In the genomic region with DNA sequence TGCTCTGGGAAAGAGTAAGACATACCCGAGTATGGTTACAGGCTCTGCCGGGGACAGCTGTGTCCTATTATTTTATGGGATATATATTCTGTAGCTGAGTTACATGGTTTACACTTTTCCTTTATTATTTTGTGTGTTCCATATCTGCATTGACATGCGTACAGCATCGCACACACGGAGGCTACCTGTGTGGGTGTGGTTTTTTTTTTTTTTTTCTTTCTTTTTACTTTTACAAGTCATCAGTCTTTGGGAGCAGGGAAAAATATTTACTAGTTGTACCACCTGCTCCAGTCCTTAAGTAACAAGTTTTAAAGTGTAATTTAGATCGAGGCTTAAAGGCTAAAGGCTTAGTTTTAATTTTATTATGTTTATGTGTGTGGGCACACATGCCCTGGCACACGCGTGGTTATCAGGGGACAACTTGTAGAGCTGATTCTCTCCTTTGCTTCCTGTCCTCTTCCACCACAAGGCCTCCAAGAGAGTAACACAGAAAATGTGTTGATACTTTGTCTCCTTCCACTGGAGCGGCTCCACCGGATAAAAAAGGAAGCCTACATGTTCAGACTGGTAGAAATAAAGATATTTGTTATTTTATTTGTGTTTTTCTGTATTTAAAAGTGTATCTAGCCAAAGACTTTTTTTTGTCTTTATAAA, we compare ENCODE assay signal across 9 mouse cellular contexts. TPM values are rescaled to one million over a fixed set of nuclear protein-coding genes. Genes with fewer than 3 reads are reported as not detected.
DNase-seq lines count a peak whose midpoint lies in the region; ATAC-seq and TF ChIP-seq lines count a peak whose summit lies in the region.
"Had no signal": no experiment of that assay in that cellular context is flagged by ENCODE, and none has a peak within 500 bp of the region (broad histone marks: within the 10 kb centered on the region; RNA-seq: fewer than 3 reads in every experiment).

No protein-coding gene starts in this region.

- H3K4me1 ChIP-seq in forebrain, embryonic 10.5 days, result peaks cover 44% of the 10 kb centered on the region
- peaks cover 5% of the 10 kb centered on the region; the same call in 1 of the 2 replicates for H3K4me1 ChIP-seq in olfactory bulb, adult 2 months (ENCODE audit: control insufficient read depth, insufficient read depth, low read length)

- H3K27me3 ChIP-seq in forebrain, embryonic 10.5 days (ENCODE audit: poor library complexity, severe bottlenecking), result no peaks in the 10 kb centered on the region
- H3K27me3 ChIP-seq: Patski had no signal

- peaks cover 11% of the 10 kb centered on the region for H3K36me3 ChIP-seq in forebrain, embryonic 10.5 days (replicated peaks)

- peak overlapping the region; percentile 88 for H3K4me3 ChIP-seq in gastrocnemius, adult 2 months
- H3K4me3 ChIP-seq in forebrain, embryonic 10.5 days, result peak overlapping the region; percentile 71
- H3K4me3 ChIP-seq in olfactory bulb, adult 2 months (ENCODE audit: insufficient read depth, low read depth, low read length), result peak overlapping the region; percentile 92

- peak overlapping the region; percentile 96 for H3K27ac ChIP-seq in gastrocnemius, adult 2 months
- peak overlapping the region; percentile 96 for H3K27ac ChIP-seq in forebrain, embryonic 10.5 days
- peak overlapping the region; percentile 92 for H3K27ac ChIP-seq in olfactory bulb, adult 2 months (ENCODE audit: insufficient read depth, low read depth, low read length)

- WGBS in forebrain, embryonic 10.5 days, result 59% methylated on average over 10 of the region's 10 CpGs
- 47% methylated on average over 10 of the region's 10 CpGs for WGBS in olfactory bulb, adult 2 months

- peak; percentile 20 for ATAC-seq in CD4-positive, CD25-positive, alpha-beta regulatory T cell, adult 4 months

- no peak for TF ChIP-seq POLR2A in olfactory bulb, adult 2 months (IDR thresholded peaks at IDR 0.05; ENCODE audit: insufficient read depth, low read depth, low read length)

- TF ChIP-seq CTCF in gastrocnemius, adult 2 months (IDR thresholded peaks at IDR 0.05), result no peak
- no peak for TF ChIP-seq CTCF in olfactory bulb, adult 2 months (IDR thresholded peaks at IDR 0.05; ENCODE audit: insufficient read depth, low read depth, low read length)

- intact Hi-C loops in gastrocnemius, adult 2 months (cut with DNase I), result loop anchor here (5.0 kb wide), 2 partner anchors 36 to 289 kb away; a partner anchor contains a TSS

- H3K9me3 ChIP-seq in forebrain, embryonic 10.5 days, result no peaks in the 10 kb centered on the region

- no peak for DNase-seq in gastrocnemius, adult 2 months
- DNase-seq in gastrocnemius, adult 18-20 months (ENCODE audit: low spot score), result no peak
- peak; percentile 22 for DNase-seq in forebrain, embryonic 10.5 days (ENCODE audit: extremely low spot score, low spot score)
- peak; percentile 41 for DNase-seq in liver
- DNase-seq in layer of hippocampus, adult 9-10 months (ENCODE audit: low spot score), result no peak
- DNase-seq in urinary bladder, postnatal 14 days (ENCODE audit: low spot score), result no peak

RNA-seq across cellular contexts. Expression of a gene that starts 0.5 kb away (rescaled TPM):
- 10 to 100 TPM; 38.8 to 58.6 TPM for total RNA-seq in gastrocnemius, adult 2 months (2021)
- 10 to 100 TPM; 36.3 to 46.3 TPM for total RNA-seq in gastrocnemius, adult 18-20 months (2021)
- polyA plus RNA-seq in CD4-positive, CD25-positive, alpha-beta regulatory T cell, adult 4 months (2017; shearing (Covaris generic)), result 100 to 1,000 TPM; 158 to 204 TPM
- 26.3 and 30.7 TPM in 2 replicates for polyA plus RNA-seq in forebrain, embryonic 10.5 days (2016; fragmentation: Nextera tagmentation; extraction: Ambion mirVana)
- not detected in 2 replicates for polyA plus RNA-seq in olfactory bulb, adult 2 months (2012; ENCODE audit: insufficient read depth, insufficient read length, low replicate concordance, missing spikeins)

RNA-seq across cellular contexts. Expression of a gene that starts 15.0 kb away (rescaled TPM):
- total RNA-seq in gastrocnemius, adult 2 months (2021), result not detected
- not detected for total RNA-seq in gastrocnemius, adult 18-20 months (2021)
- under 1 TPM in 1 of 2 experiments, not detected in 1; 0.16 TPM for polyA plus RNA-seq in CD4-positive, CD25-positive, alpha-beta regulatory T cell, adult 4 months (2017; shearing (Covaris generic))
- polyA plus RNA-seq in forebrain, embryonic 10.5 days (2016; fragmentation: Nextera tagmentation; extraction: Ambion mirVana), result not detected in 2 replicates
- polyA plus RNA-seq in olfactory bulb, adult 2 months (2012; ENCODE audit: insufficient read depth, insufficient read length, low replicate concordance, missing spikeins), result not detected in 2 replicates

Comparison
In these comparisons a context has a peak if more than half of its experiments do, and no peak if none do; other contexts are left out.
1. DNase-seq: peak in forebrain, embryonic 10.5 days (single experiment) and liver (single experiment); none in gastrocnemius, adult 2 months (single experiment), gastrocnemius, adult 18-20 months (single experiment), layer of hippocampus, adult 9-10 months (single experiment) and urinary bladder, postnatal 14 days (single experiment).
2. Peak in every context shown above with its lines, with median percentiles within 50 percentile points of each other: H3K27ac ChIP-seq and H3K4me3 ChIP-seq.